Mouse (Mus musculus) midbrain, postnatal 0 days (tissue): Measurements from ENCODE around the gene Timm13. TPM values are rescaled to one million over a fixed set of nuclear protein-coding genes. Genes with fewer than 3 reads are reported as not detected.

Experiments used
- ATAC-seq: fragments of 200-750 bp; cut with Nextera tagmentation; 2 replicates; pipeline ENCODE4 v1.8.0; 2017; ENCODE audit warnings: moderate number of reproducible peaks, mild to moderate bottlenecking, moderate TSS enrichment, moderate library complexity; ENCODE audit not compliant: low FRiP score
- DNase-seq: peaks from one replicate; pipeline ENCODE4 v3.0.0-alpha.2; 2015; ENCODE audit warnings: low spot score
- H3K27ac ChIP-seq: fragments of 300-500 bp; sonication (generic); 2 replicates; pipeline ENCODE4 v1.5.1; 2014; ENCODE audit warnings: low read depth, mild to moderate bottlenecking, low read length, mixed read lengths
- H3K27me3 ChIP-seq: fragments of 300-500 bp; sonication (generic); 2 replicates; pipeline ENCODE4 v1.6.1; 2014; ENCODE audit warnings: low read length, control low read depth, mixed read lengths; ENCODE audit not compliant: insufficient read depth
- H3K36me3 ChIP-seq: fragments of 300-500 bp; sonication (generic); 2 replicates; pipeline ENCODE4 v1.6.1; 2014; ENCODE audit warnings: low read length, control low read depth, mixed read lengths; ENCODE audit not compliant: insufficient read depth
- H3K4me1 ChIP-seq: fragments of 300-500 bp; sonication (generic); 2 replicates; pipeline ENCODE4 v1.6.1; 2014; ENCODE audit warnings: mild to moderate bottlenecking, control low read depth, antibody characterized with exemption, low read length, mixed read lengths; ENCODE audit not compliant: insufficient read depth
- H3K4me2 ChIP-seq: fragments of 300-500 bp; sonication (generic); 2 replicates; pipeline ENCODE4 v1.6.1; 2014; ENCODE audit warnings: low read depth, mild to moderate bottlenecking, low read length, mixed read lengths; ENCODE audit not compliant: poor library complexity, severe bottlenecking
- H3K4me3 ChIP-seq: fragments of 300-500 bp; sonication (generic); 2 replicates; pipeline ENCODE4 v1.5.1; 2014; ENCODE audit warnings: low read depth, mild to moderate bottlenecking, low read length, moderate library complexity
- H3K9ac ChIP-seq: fragments of 300-500 bp; sonication (generic); replicated peaks from 2 replicates; pipeline ENCODE4 v1.6.1; 2014; ENCODE audit warnings: mild to moderate bottlenecking, low read length, moderate library complexity, mixed read lengths; ENCODE audit not compliant: poor library complexity, severe bottlenecking
- H3K9me3 ChIP-seq: fragments of 300-500 bp; sonication (generic); 2 replicates; pipeline ENCODE4 v1.6.1; 2016; ENCODE audit warnings: low read length, control low read depth
- CTCF ChIP-seq: IDR thresholded peaks from 2 replicates; pipeline ENCODE4 v1.5.1; 2016; ENCODE audit warnings: antibody characterized with exemption, mild to moderate bottlenecking
- WGBS: fragments of 180-500 bp; shearing (Covaris S2); extraction: QIAGEN DNeasy Blood & Tissue Kit; methylation state at CpG from one replicate; pipeline ENCODE4 v1.1.7; 2014; 5-methylcytosine and 5-hydroxymethylcytosine counted together
- polyA plus RNA-seq: library from polyadenylated mRNA; unstranded; fragments of >200 nt; fragmentation: Nextera tagmentation; extraction: Ambion mirVana; gene quantifications from 2 replicates; pipeline ENCODE4 v1.2.1, GENCODE M21; 2015
- total RNA-seq: library from RNA; depleted of rRNA; stranded (reverse); fragments of >200 nt; gene quantifications from 2 replicates; pipeline ENCODE4 v1.2.3, GENCODE M21; 2014; rRNA removed

Timm13 gene
- total and polyA plus RNA-seq, 2 experiments from 2014 or later: 267 to 362 TPM

GRCm38 (mm10) chr10:80857848-80858247 lies 42.9 kb downstream of the Timm13 start:
- peak overlapping the region; percentile 51; the same call in 1 of the 2 replicates for H3K27ac ChIP-seq
- H3K4me2 ChIP-seq: no peak overlapping the region

DNA sequence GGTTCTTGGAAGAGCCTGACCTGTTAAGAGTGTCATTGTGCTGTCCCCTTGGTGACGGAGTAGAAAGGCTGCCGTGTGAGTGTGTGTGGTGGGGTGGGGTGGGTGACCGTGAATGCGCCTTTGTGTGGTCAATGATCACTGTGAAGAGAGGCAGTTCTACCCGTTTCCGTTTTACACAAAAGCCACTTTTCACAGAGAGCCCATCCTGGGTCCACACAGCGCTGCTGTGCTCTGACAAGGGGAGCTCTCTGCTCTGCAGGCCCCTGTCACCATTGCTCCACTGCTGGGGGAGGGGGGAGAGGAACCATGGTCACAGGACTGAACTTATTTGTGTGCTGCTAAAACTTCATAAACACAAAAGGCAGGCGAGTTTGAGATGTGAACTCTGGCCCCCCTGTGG lies 43.4 kb downstream of the Timm13 start:
- Histone ChIP-seq H3K4me2 (no peak overlapping the region; the same call in 1 of the 2 replicates), H3K27me3 (no peaks in the 10 kb centered on the region), H3K9ac (no peak overlapping the region), H3K4me3 (no peak overlapping the region), H3K9me3 (no peaks in the 10 kb centered on the region), H3K27ac (no peak overlapping the region), H3K4me1 (peaks cover 19% of the 10 kb centered on the region), H3K36me3 (peaks cover 19% of the 10 kb centered on the region)
- no peak for TF ChIP-seq CTCF
- 37% methylated on average over 8 of the region's 8 CpGs for WGBS
- DNase-seq (peak; percentile 53), ATAC-seq (no peak)

More at GRCm38 (mm10) chr10:80857848-80858247, 42.9 kb downstream of the Timm13 start:
- Histone ChIP-seq H3K27me3 (no peaks in the 10 kb centered on the region), H3K4me3 (no peak overlapping the region), H3K36me3 (peaks cover 21% of the 10 kb centered on the region), H3K9ac (no peak overlapping the region), H3K4me1 (peaks cover 19% of the 10 kb centered on the region), H3K9me3 (no peaks in the 10 kb centered on the region)
- 70% methylated on average over 3 of the region's 3 CpGs for WGBS
- ATAC-seq (no peak), DNase-seq (no peak)
- TF ChIP-seq CTCF: no peak

DNA sequence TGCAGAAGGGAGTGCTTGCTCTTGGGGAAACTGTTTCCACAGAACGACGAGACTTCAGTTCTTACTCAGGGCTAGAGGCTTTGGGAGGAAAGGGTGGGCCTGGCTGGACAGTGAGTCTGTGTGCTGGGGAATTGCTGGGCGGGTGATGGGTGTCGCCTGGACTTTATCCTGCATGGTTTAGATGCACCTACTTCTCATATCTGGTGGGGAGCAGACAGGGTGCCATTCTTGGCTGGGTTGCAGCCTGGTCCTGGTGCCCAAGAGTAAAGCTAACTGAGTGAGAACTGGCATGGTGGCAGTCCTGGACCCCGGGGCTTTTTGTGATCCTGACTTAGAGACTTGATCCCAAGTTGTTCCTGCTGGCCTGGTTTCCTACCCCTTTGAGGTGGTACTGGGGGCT lies 43.9 kb downstream of the Timm13 start:
- TF ChIP-seq CTCF: no peak
- peaks cover 19% of the 10 kb centered on the region for H3K36me3 ChIP-seq
- H3K4me2 ChIP-seq: peak overlapping the region; percentile 95; the same call in 1 of the 2 replicates
- H3K4me1 ChIP-seq: peaks cover 19% of the 10 kb centered on the region
- DNase-seq (no peak), ATAC-seq (no peak)
- no peak overlapping the region for H3K4me3 ChIP-seq
- no peak overlapping the region; the same call in 1 of the 2 replicates for H3K9ac ChIP-seq
- 81% methylated on average over 5 of the region's 5 CpGs for WGBS
- H3K27me3 ChIP-seq: no peaks in the 10 kb centered on the region
- H3K27ac ChIP-seq: peak overlapping the region; percentile 43
- no peaks in the 10 kb centered on the region for H3K9me3 ChIP-seq

GRCm38 (mm10) chr10:80856267-80856666 lies 44.5 kb downstream of the Timm13 start:
- Histone ChIP-seq H3K9ac (peak overlapping the region; percentile 83), H3K27me3 (no peaks in the 10 kb centered on the region), H3K4me1 (peaks cover 19% of the 10 kb centered on the region), H3K9me3 (no peaks in the 10 kb centered on the region), H3K27ac (peak overlapping the region; percentile 43; the same call in 1 of the 2 replicates), H3K4me2 (peak overlapping the region; percentile 95), H3K36me3 (peaks cover 18% of the 10 kb centered on the region), H3K4me3 (peak overlapping the region; percentile 81)
- WGBS: 65% methylated on average over 3 of the region's 3 CpGs
- peak; percentile 28; the same call in 1 of the 2 replicates for ATAC-seq
- TF ChIP-seq CTCF: peak; percentile 45
- DNase-seq: peak; percentile 55

GRCm38 (mm10) chr10:80855749-80856073 lies 45.1 kb downstream of the Timm13 start:
- ATAC-seq: no peak
- H3K9ac ChIP-seq: peak overlapping the region; percentile 83
- WGBS: 18% methylated on average over 11 of the region's 11 CpGs
- H3K36me3 ChIP-seq: peaks cover 20% of the 10 kb centered on the region
- no peak for DNase-seq
- 0 out of 2 replicates have a peak overlapping the region, but pooled peaks have one; percentile 87 for H3K27ac ChIP-seq
- TF ChIP-seq CTCF: no peak
- H3K27me3 ChIP-seq: no peaks in the 10 kb centered on the region
- H3K4me2 ChIP-seq: peak overlapping the region; percentile 95
- no peaks in the 10 kb centered on the region for H3K9me3 ChIP-seq
- H3K4me3 ChIP-seq: peak overlapping the region; percentile 81
- peaks cover 19% of the 10 kb centered on the region for H3K4me1 ChIP-seq

DNA sequence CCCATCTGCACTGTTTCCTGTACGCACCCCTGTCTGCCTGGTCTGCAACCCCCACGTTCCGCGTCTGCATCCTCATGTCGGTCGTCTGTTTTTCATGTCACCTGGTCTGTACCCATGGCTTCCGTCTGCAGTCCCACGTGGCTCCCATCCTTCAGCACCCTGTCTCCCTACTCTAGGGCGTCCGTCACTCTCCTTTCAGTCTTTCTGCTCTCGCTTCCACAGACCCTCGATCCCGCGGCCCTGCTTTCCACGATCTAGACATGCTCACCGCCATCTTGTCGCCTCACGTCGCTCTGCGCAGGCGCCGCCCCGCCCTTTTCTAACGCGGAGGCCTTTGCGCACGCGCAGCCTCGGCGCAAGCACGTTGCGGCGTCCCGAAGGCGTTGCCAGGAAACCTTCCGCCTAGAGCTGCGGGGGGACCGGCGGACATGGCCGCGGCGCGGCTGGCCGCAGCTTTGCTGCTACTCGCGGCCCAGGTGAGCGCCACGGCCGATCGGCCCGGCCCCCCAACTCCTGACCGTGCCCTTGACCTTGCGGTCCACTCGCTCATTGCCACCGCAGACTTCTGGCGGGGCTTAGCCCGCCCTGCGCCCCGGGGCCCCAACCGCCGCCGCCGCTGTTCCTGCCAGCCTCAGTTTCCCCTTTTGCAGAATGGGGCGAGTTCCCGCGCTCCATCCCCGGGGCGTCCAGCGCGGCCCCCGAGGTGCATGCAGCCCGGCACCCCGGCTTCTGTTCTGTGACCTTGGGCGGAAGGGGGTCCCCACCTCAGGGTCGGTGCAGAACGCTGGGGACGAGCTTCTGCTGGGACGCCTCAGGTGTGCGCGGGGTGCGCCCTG lies 45.6 kb downstream of the Timm13 start, which contains the start of the genes Lsm7 and Sppl2b:
Gene Lsm7, minus strand, starts transcription at position 297 of the 836 bp plus-strand sequence.
Gene Sppl2b, plus strand, starts transcription at position 363 of the 836 bp plus-strand sequence.
- Histone ChIP-seq H3K9me3 (no peaks in the 10 kb centered on the region), H3K4me3 (peak within 1 kb of the TSS; percentile 81), H3K36me3 (peaks cover 20% of the 10 kb centered on the region), H3K4me2 (peak within 1 kb of the TSS; percentile 95), H3K27ac (peak within 1 kb of the TSS; percentile 87), H3K9ac (peak within 1 kb of the TSS; percentile 83), H3K27me3 (no peaks in the 10 kb centered on the region), H3K4me1 (peaks cover 19% of the 10 kb centered on the region)
- TF ChIP-seq CTCF: no peak
- peak; percentile 96 for DNase-seq
- under 1% methylated on average over 78 of the region's 81 CpGs for WGBS
- ATAC-seq: peak; percentile 77

Other genes starting within 250 kb of the Timm13 start
- 168 and 215 TPM in 2 replicates for gene Btbd2, start 243.9 kb downstream of the Timm13 start, total RNA-seq
- 71.6 and 80.4 TPM in 2 replicates for gene Btbd2, start 243.9 kb downstream of the Timm13 start, polyA plus RNA-seq
- 74.6 and 74.7 TPM in 2 replicates for gene Mknk2, start 222.9 kb downstream of the Timm13 start, total RNA-seq
- gene Mknk2, start 222.9 kb downstream of the Timm13 start, polyA plus RNA-seq: 35.3 and 36.0 TPM in 2 replicates
- gene Mob3a, start 199.0 kb downstream of the Timm13 start, total RNA-seq: 66.6 and 75.1 TPM in 2 replicates
- gene Mob3a, start 199.0 kb downstream of the Timm13 start, polyA plus RNA-seq: 44.9 and 48.5 TPM in 2 replicates
- gene Izumo4, start 198.8 kb downstream of the Timm13 start, total RNA-seq: 26.3 and 48.0 TPM in 2 replicates
- gene Izumo4, start 198.8 kb downstream of the Timm13 start, polyA plus RNA-seq: 44.0 and 47.4 TPM in 2 replicates
- gene Ap3d1, start 158.7 kb downstream of the Timm13 start, total RNA-seq: 182 and 183 TPM in 2 replicates
- 95.4 and 105 TPM in 2 replicates for gene Ap3d1, start 158.7 kb downstream of the Timm13 start, polyA plus RNA-seq
- gene Dot1l, start 145.8 kb downstream of the Timm13 start, total RNA-seq: 23.8 and 34.4 TPM in 2 replicates
- 9.9 and 13.4 TPM in 2 replicates for gene Dot1l, start 145.8 kb downstream of the Timm13 start, polyA plus RNA-seq
- gene Sf3a2, start 102.8 kb downstream of the Timm13 start, total RNA-seq: 18.3 and 34.2 TPM in 2 replicates
- gene Sf3a2, start 102.8 kb downstream of the Timm13 start, polyA plus RNA-seq: 61.5 and 64.3 TPM in 2 replicates
- 68.0 and 88.1 TPM in 2 replicates for gene Plekhj1, start 102.3 kb downstream of the Timm13 start, total RNA-seq
- 94.1 and 103 TPM in 2 replicates for gene Plekhj1, start 102.3 kb downstream of the Timm13 start, polyA plus RNA-seq
- gene Amh, start 95.7 kb downstream of the Timm13 start, total RNA-seq: 0.82 and 2.9 TPM in 2 replicates
- not detected in 2 replicates for gene Amh, start 95.7 kb downstream of the Timm13 start, polyA plus RNA-seq
- not detected in 2 replicates for gene Jsrp1, start 87.5 kb downstream of the Timm13 start, total RNA-seq
- 0.83 and 1.1 TPM in 2 replicates for gene Jsrp1, start 87.5 kb downstream of the Timm13 start, polyA plus RNA-seq
- 863 and 928 TPM in 2 replicates for gene Oaz1, start 74.3 kb downstream of the Timm13 start, total RNA-seq
- 1,039 and 1,193 TPM in 2 replicates for gene Oaz1, start 74.3 kb downstream of the Timm13 start, polyA plus RNA-seq
- gene Lingo3, start 56.9 kb downstream of the Timm13 start, total RNA-seq: 39.3 and 61.0 TPM in 2 replicates
- 24.4 and 26.8 TPM in 2 replicates for gene Lingo3, start 56.9 kb downstream of the Timm13 start, polyA plus RNA-seq
- gene Lsm7, start 45.8 kb downstream of the Timm13 start, total RNA-seq: 136 and 249 TPM in 2 replicates
- 292 and 299 TPM in 2 replicates for gene Lsm7, start 45.8 kb downstream of the Timm13 start, polyA plus RNA-seq
- gene Sppl2b, start 45.7 kb downstream of the Timm13 start, total RNA-seq: 116 and 132 TPM in 2 replicates
- gene Sppl2b, start 45.7 kb downstream of the Timm13 start, polyA plus RNA-seq: 78.6 and 86.2 TPM in 2 replicates
- gene Tmprss9, start 29.1 kb downstream of the Timm13 start, total RNA-seq: 0.09 and 0.11 TPM in 2 replicates
- 0.27 and 0.31 TPM in 2 replicates for gene Tmprss9, start 29.1 kb downstream of the Timm13 start, polyA plus RNA-seq
- 40.2 and 47.3 TPM in 2 replicates for gene Lmnb2, start 17.3 kb upstream of the Timm13 start, total RNA-seq
- 22.6 and 22.7 TPM in 2 replicates for gene Lmnb2, start 17.3 kb upstream of the Timm13 start, polyA plus RNA-seq
- gene Gadd45b, start 29.1 kb upstream of the Timm13 start, total RNA-seq: 3.5 and 7.3 TPM in 2 replicates
- 5.0 and 6.4 TPM in 2 replicates for gene Gadd45b, start 29.1 kb upstream of the Timm13 start, polyA plus RNA-seq
- gene Gng7, start 114.0 kb upstream of the Timm13 start, total RNA-seq: 27.6 and 40.7 TPM in 2 replicates
- 29.5 and 29.9 TPM in 2 replicates for gene Gng7, start 114.0 kb upstream of the Timm13 start, polyA plus RNA-seq
- 104 and 119 TPM in 2 replicates for gene Diras1, start 124.7 kb upstream of the Timm13 start, total RNA-seq
- gene Diras1, start 124.7 kb upstream of the Timm13 start, polyA plus RNA-seq: 95.2 and 98.3 TPM in 2 replicates
- 115 and 122 TPM in 2 replicates for gene Slc39a3, start 136.5 kb upstream of the Timm13 start, total RNA-seq
- 50.2 and 54.7 TPM in 2 replicates for gene Slc39a3, start 136.5 kb upstream of the Timm13 start, polyA plus RNA-seq
- gene Sgta, start 159.2 kb upstream of the Timm13 start, total RNA-seq: 216 and 236 TPM in 2 replicates
- gene Sgta, start 159.2 kb upstream of the Timm13 start, polyA plus RNA-seq: 325 and 348 TPM in 2 replicates
- 59.9 and 67.1 TPM in 2 replicates for gene Thop1, start 169.1 kb upstream of the Timm13 start, total RNA-seq
- 35.2 and 35.8 TPM in 2 replicates for gene Thop1, start 169.1 kb upstream of the Timm13 start, polyA plus RNA-seq
- gene Creb3l3, start 197.9 kb upstream of the Timm13 start, total RNA-seq: 0.28 and 1.6 TPM in 2 replicates
- 0.62 and 0.81 TPM in 2 replicates for gene Creb3l3, start 197.9 kb upstream of the Timm13 start, polyA plus RNA-seq
- gene Map2k2, start 204.9 kb upstream of the Timm13 start, total RNA-seq: 256 and 261 TPM in 2 replicates
- gene Map2k2, start 204.9 kb upstream of the Timm13 start, polyA plus RNA-seq: 210 and 218 TPM in 2 replicates
- gene Zbtb7a, start 234.3 kb upstream of the Timm13 start, total RNA-seq: 23.6 and 29.5 TPM in 2 replicates
- 16.1 and 18.0 TPM in 2 replicates for gene Zbtb7a, start 234.3 kb upstream of the Timm13 start, polyA plus RNA-seq